Mouse (Mus musculus): ENCODE measurements at regions not wholly inside any gene's neighbourhood (a gene's known extent, or its start where the extent isn't known, plus 50 kb on each side); places are given as distances from the start of the nearest gene placed in this dataset.
A peak's percentile ranks its signal among the peaks of the same experiment; 100 is the strongest.

- no peak for DNase-seq (ENCODE audit: low spot score)
Observed at GRCm38 (mm10) chr2:160192661-160193060, 141.3 kb downstream of the Gm826 start.

DNA sequence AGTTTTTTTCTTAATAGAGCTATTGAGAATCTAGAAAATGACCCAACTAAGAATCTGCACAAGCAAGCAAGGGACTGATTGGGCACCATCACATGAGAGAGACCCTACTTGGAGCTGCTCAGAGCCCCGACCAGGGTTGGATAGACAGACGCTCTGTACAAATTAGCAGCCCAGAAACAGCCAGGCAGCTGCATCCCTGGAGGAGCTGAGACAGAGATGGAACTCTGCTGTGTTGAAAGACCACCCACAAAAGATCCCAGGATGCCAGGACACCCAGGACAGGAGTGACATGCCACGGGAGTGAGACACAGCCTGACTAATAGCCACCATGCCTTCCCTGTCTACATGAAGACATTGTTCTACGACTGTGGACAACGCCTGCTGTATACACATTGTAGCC, 147.9 kb downstream of the Gm826 start:
- DNase-seq (ENCODE audit: low spot score): no peak

DNA sequence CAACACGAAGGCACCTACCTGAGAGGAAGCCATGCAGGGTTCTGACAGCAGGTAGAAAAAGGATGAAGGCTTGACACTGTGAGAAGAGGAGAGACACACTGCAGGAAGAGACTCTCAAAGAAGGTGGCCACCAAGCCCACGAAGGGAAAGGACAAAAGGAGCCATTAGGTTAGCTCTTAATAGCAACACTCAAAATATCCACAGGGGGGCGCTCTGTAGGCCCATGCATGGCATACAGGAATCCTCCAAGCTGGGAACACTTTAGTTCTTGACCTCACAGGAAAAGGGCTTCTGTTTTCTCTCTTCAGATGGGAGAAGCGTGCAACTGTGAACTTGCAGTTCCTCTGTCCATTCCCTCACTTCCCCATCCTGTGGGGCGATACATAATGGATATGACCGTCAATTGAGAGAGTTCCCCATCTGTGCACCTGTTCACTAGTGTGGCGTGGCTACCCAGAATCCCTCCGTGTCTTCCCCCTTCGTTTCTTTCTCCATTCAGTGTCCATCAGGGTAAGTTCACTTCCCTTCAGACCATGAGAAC, 162.9 kb downstream of the Gm826 start:
- DNase-seq (ENCODE audit: low spot score): no peak

- no peak for DNase-seq (ENCODE audit: low spot score)
Observed at GRCm38 (mm10) chr2:160158599-160159261, 175.2 kb downstream of the Gm826 start.

GRCm38 (mm10) chr2:160153781-160154180, 180.2 kb downstream of the Gm826 start:
- DNase-seq (ENCODE audit: low spot score): no peak

GRCm38 (mm10) chr2:160152101-160152500, 181.9 kb downstream of the Gm826 start:
- DNase-seq (ENCODE audit: low spot score): no peak

GRCm38 (mm10) chr2:160148936-160149335, 185.0 kb downstream of the Gm826 start:
- no peak for DNase-seq (ENCODE audit: low spot score)

DNA sequence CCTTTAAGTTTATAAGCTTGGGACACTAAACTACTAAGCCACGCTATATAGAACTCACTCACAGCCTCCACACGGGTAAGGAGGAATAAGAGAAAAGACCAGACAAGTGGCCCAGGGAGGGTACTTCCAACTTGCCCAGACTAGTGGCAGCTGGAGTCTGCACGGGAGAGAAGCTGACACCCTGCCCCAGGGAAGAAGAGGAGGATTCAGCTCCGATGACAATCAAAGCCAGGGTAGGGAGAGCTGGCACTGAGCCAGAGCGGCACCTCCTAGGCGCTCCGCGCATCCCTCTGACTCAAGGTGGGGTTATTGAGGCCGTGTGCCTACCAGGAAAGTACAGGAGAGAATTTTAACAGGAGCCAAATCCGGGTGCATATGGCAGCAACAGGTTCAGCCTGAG, 185.4 kb downstream of the Gm826 start:
- no peak for DNase-seq (ENCODE audit: low spot score)

DNA sequence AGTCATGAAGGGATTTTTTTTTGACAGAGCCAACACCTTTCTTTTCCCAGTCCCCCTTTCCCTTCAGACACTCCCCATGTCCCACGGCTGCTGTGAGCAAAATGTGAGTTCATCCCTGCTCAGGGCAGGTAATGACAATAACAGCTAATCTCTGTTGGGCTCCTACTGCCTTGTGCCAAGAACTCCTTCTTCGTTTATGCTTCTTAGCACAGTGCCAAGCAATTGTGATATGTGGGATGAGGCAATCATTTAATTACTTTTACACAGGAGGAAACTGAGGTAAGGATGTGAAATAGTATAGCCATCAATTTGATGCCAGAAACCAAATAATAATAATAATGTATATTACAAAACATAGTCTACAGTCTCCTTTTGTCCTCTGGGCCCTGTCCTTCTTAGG, 185.9 kb downstream of the Gm826 start:
- no peak for DNase-seq (ENCODE audit: low spot score)

GRCm38 (mm10) chr2:160140166-160140740, 193.7 kb downstream of the Gm826 start:
- DNase-seq (ENCODE audit: low spot score): no peak

DNA sequence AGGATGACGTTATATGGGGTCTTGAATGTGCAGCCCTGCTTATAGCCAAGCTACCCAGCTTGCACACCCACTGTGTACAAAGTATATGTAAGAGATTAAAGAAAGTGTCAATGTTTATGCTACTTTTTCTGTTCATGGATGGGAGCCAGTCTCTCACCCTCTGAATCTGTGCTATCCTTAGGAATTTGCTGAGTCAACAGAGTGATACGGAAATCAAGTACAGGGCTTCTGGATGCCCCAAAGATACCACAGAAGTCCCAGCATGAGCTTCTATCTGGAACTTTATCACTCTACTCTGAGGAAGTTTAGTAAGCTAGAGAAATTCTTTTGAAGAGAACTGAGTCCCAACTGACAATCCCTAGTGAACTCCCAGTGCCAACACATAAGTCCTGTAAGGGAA, 195.9 kb downstream of the Gm826 start:
- DNase-seq (ENCODE audit: low spot score): no peak

DNA sequence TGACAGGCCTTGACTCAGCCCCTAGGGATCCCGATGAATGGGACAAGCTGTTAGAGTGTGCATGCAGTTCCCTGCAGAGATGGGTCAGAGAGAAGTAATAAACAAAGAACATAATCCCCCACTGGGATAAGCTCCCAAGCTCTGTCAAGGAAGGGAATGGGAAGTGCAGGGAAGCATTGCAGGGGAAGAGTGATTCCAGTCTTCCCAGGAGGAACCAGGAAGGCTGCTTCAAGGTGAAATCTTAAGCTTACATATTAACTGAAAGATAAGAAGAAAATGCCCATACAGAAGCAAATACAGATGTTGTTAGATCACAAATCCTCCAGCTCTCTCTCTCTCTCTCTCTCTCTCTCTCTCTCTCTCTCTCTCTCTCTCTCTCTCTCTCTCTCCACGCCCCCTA, 202.2 kb downstream of the Gm826 start:
- DNase-seq (ENCODE audit: low spot score): peak; percentile 3

DNA sequence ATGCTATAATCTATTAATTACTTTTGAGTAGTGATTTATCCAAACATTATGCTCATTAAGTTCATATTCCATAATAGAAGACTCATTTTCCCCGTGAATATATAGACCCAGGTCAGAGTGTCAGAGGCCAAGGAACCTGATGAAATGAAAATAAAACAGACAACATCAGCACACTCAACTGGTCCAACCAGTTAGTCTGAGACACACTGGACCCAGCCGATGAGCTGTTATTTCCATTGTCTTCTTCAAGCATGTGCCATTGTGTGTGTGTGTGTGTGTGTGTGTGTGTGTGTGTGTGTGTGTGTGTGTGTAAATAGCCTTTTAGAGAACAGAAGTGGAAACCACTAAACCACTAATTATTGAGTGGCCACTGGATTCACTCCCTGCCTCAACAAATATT, 202.6 kb downstream of the Gm826 start:
- DNase-seq (ENCODE audit: low spot score): no peak

DNA sequence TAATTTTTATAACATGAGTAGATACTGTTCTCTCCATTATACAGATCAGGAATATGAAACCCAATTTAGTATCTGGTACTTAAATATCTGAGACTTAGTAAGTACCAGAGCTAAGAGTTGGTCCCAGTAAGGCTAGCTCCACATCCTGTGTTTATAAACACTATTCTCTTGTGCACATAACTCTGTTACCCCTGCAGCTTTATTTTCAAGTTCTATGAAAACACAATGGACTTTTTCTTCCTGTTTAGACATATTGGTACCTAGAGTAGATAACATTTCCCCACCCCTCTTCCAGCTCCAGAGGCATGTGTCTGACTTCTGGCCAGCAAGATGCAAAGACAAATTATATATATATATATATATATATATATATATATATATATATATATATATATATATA, 216.8 kb downstream of the Gm826 start:
- no peak for DNase-seq (ENCODE audit: low spot score)

GRCm38 (mm10) chr2:160111176-160111692, 222.7 kb downstream of the Gm826 start:
- DNase-seq (ENCODE audit: low spot score): no peak

- DNase-seq (ENCODE audit: low spot score): peak; percentile 12
Observed at GRCm38 (mm10) chr2:160093078-160093477, 240.9 kb downstream of the Gm826 start.

GRCm38 (mm10) chr2:160085999-160086398, 248.0 kb downstream of the Gm826 start:
- DNase-seq (ENCODE audit: low spot score): no peak

GRCm38 (mm10) chr2:160083674-160084073, 250.3 kb downstream of the Gm826 start:
- no peak for DNase-seq (ENCODE audit: low spot score)

DNA sequence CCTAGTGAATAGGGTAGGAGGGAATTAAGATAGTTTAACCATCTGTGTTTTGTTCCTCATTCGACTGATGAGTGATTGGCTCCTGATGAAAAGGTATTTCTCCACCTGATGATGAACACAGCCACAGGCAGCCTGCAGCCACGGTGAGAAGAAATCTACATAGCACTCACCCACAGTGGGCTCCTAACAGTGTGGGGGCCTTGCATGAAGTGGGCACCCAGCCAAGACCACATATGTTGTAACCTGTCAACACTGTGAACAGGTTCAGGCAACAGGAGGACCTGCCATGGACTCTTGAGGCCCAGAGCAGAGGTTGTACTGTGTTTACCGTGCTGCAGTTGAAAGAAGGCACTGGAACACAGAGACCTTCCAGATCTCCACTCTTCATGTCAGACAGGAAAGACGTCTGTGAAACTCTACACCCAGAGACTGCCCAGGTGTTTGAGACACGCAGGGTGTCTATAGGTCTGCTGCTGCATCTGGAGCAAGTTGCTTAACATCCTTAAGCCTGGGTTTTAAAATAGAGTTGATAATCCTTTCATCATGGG, 251.8 kb downstream of the Gm826 start:
- DNase-seq (ENCODE audit: low spot score): no peak

DNA sequence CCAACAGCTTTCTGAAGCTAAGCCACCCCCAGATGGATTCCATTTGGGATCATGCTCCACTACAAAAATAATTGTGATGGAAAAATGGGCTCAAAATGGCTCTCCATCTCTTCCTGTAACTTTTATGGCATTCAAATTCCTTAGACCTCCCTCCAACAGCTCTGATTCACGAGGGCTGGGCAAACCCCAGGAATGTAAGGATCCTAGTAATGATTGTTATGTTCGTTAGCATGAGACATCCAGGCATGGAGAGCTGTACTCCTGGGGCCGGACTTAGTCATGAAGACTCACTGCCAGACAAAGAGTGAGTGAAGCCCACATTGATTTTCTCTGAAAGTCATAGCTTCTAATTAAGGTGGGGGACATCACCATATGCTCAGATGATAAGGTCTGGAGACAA, 258.3 kb downstream of the Gm826 start:
- DNase-seq (ENCODE audit: low spot score): no peak

- no peak for DNase-seq (ENCODE audit: low spot score)
Observed at GRCm38 (mm10) chr2:160070441-160070840, 263.5 kb downstream of the Gm826 start.

DNA sequence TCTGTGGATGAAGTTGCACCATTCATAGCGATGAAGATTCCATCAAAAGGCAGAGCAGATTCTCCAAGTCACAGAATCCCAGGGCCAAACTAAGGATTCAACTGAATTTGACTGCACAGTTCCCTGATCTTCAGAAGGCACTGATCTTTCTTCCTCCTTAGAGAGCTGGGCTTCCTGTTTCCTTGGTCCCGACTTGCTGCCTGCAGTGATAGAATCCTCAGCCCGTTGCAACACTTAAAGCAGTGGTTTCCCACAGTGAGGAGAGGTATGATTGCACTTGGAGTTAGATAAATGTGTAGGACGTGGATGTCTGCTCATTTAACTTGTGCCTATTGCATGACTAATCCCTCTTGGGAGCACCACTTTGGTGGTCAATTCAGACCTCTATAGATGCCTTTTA, 265.2 kb downstream of the Gm826 start:
- DNase-seq (ENCODE audit: low spot score): no peak

DNA sequence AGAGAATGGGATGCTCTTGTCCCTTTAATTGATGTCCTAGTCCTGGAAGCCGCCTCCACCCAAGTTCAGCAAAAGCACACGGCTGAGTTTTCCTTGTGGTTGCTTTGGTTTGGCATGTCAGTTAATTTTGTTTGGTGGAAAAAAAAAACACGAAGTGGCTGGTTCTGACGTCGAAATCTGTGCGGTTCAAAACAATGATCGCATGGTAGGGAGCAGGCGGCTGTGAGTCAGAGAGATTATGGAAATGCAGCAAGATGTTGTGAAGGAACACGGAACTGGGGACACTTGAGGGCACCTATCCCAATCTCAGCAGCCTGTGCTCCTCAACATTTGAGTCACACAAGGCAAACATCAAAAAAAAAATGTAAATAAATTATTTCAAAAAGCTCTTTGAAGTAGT, 266.1 kb downstream of the Gm826 start:
- DNase-seq (ENCODE audit: low spot score): no peak
